Mouse (Mus musculus) limb, embryonic 15.5 days (tissue): ENCODE data around the gene D630003M21Rik. TPM values are rescaled to one million over a fixed set of nuclear protein-coding genes. Genes with fewer than 3 reads are reported as not detected.

ENCODE experiments used
- microRNA-seq: library from miRNA; unstranded; fragments of <30 nt; microRNA quantifications from one replicate; pipeline ENCODE4, GENCODE M21; 2016
- polyA plus RNA-seq: library from polyadenylated mRNA; unstranded; fragments of >200 nt; fragmentation: Nextera tagmentation; extraction: Ambion mirVana; gene quantifications from 2 replicates; pipeline ENCODE4 v1.2.1, GENCODE M21; 2015

The D630003M21Rik gene
- polyA plus RNA-seq, 1 experiment from 2014 or later, result 12.2 TPM

Small RNAs within 50 kb of the gene (microRNA-seq; reads per million reads assigned to microRNA genes)
- not detected for gene Mir7685

Other genes with a start within 250 kb of the D630003M21Rik start
- 22.5 TPM in 2 replicates for gene Tti1, start 200.8 kb downstream of the D630003M21Rik start, polyA plus RNA-seq
- 39.3 and 41.5 TPM in 2 replicates for gene Rprd1b, start 200.7 kb downstream of the D630003M21Rik start, polyA plus RNA-seq
- 13.3 and 18.1 TPM in 2 replicates for gene Tgm2, start 82.8 kb downstream of the D630003M21Rik start, polyA plus RNA-seq
- gene Bpi, start 28.9 kb upstream of the D630003M21Rik start, polyA plus RNA-seq, result not detected in 2 replicates
- gene Lbp, start 77.3 kb upstream of the D630003M21Rik start, polyA plus RNA-seq, result 3.8 and 5.4 TPM in 2 replicates
- 2.9 and 4.6 TPM in 2 replicates for gene Snhg11, start 146.4 kb upstream of the D630003M21Rik start, polyA plus RNA-seq
- gene Ralgapb, start 180.6 kb upstream of the D630003M21Rik start, polyA plus RNA-seq, result 14.3 and 15.3 TPM in 2 replicates